Mouse (Mus musculus) midbrain, embryonic 13.5 days (tissue): ENCODE measurements around the gene Srrt. TPM values are rescaled to one million over a fixed set of nuclear protein-coding genes. Genes with fewer than 3 reads are reported as not detected.
A peak's percentile ranks its signal among the peaks of the same experiment; 100 is the strongest.

ENCODE experiments used
- ATAC-seq: fragments of 200-750 bp; cut with Nextera tagmentation; 2 replicates; pipeline ENCODE4 v1.8.0; 2017; ENCODE audit warnings: mild to moderate bottlenecking, moderate TSS enrichment, moderate library complexity
- H3K27ac ChIP-seq: fragments of 300-500 bp; sonication (generic); 2 replicates; pipeline ENCODE4 v1.5.1; 2015; ENCODE audit warnings: inconsistent platforms, mild to moderate bottlenecking, moderate library complexity
- H3K27me3 ChIP-seq: fragments of 300-500 bp; sonication (generic); 2 replicates; pipeline ENCODE4 v1.6.1; 2015; ENCODE audit warnings: mild to moderate bottlenecking, inconsistent platforms
- H3K36me3 ChIP-seq: fragments of 300-500 bp; sonication (generic); 2 replicates; pipeline ENCODE4 v1.6.1; 2015; ENCODE audit warnings: mild to moderate bottlenecking, inconsistent platforms
- H3K4me1 ChIP-seq: fragments of 300-500 bp; sonication (generic); replicated peaks from 2 replicates; pipeline ENCODE4 v1.6.1; 2015; ENCODE audit warnings: inconsistent platforms
- H3K4me2 ChIP-seq: fragments of 300-500 bp; sonication (generic); replicated peaks from 2 replicates; pipeline ENCODE4 v1.6.1; 2015; ENCODE audit warnings: moderate library complexity, mild to moderate bottlenecking, inconsistent platforms
- H3K4me3 ChIP-seq: fragments of 300-500 bp; sonication (generic); replicated peaks from 2 replicates; pipeline ENCODE4 v1.5.1; 2015; ENCODE audit warnings: mild to moderate bottlenecking, inconsistent platforms
- H3K9ac ChIP-seq: fragments of 300-500 bp; sonication (generic); replicated peaks from 2 replicates; pipeline ENCODE4 v1.6.1; 2015; ENCODE audit warnings: mild to moderate bottlenecking, inconsistent platforms
- H3K9me3 ChIP-seq: fragments of 300-500 bp; sonication (generic); 2 replicates; pipeline ENCODE4 v1.6.1; 2016; ENCODE audit warnings: mild to moderate bottlenecking, inconsistent platforms
- WGBS: fragments of 180-500 bp; shearing (Covaris S2); methylation state at CpG from one replicate; pipeline ENCODE4 v1.1.7; 2015; 5-methylcytosine and 5-hydroxymethylcytosine counted together
- polyA plus RNA-seq: library from polyadenylated mRNA; unstranded; fragments of >200 nt; fragmentation: Nextera tagmentation; extraction: Ambion mirVana; gene quantifications from 2 replicates; pipeline ENCODE4 v1.2.1, GENCODE M21; 2015

The Srrt gene
- polyA plus RNA-seq, 1 experiment from 2014 or later = 123 TPM

DNA sequence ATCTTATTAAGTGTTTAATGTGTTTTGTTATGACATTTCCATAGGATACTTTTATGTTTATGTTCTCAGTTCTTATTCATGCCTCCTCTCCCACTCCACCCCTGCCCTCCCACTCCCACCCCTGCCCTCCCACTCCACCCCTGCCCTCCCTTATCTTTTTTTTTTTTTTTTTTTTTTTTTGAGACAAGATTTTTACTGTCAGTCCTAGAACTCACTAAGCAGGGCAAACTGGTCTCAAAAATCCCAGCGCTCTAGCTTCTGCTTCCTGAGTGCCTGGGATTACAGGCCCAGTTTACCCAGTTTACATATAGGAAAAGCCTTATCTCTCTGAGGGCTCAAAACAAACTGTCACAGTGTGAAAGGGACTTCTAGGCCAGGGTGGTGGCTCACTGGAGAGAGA is 38.9 kb upstream of the Srrt start:
- Histone ChIP-seq H3K9me3 (no peaks in the 10 kb centered on the region), H3K27ac (no peak overlapping the region), H3K27me3 (peaks cover 22% of the 10 kb centered on the region), H3K9ac (no peak overlapping the region), H3K36me3 (no peaks in the 10 kb centered on the region), H3K4me3 (no peak overlapping the region), H3K4me1 (peaks cover 39% of the 10 kb centered on the region), H3K4me2 (no peak overlapping the region)
- ATAC-seq = no peak
- WGBS = 91% methylated on average over 1 of the region's 1 CpGs

DNA sequence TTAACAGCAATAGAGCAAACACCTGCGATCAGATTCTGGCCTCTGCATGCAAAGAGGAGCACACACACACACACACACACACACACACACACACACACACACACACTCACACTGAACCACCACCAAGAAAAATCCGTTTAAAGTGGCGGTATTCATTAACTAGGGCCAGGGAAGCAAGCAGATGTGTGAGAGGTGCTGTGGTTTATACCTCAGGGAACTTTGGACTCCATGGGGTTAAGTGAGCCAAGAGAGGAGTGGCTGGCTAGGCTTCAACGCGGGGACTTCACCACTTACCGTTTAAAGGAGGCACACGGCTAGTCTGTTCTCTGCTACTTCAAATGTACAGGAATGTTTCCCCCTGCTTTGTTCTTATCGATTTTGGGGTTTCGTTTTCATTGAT is 38.3 kb upstream of the Srrt start:
- H3K36me3 ChIP-seq = no peaks in the 10 kb centered on the region
- peaks cover 33% of the 10 kb centered on the region for H3K4me1 ChIP-seq
- no peak overlapping the region for H3K4me2 ChIP-seq
- no peak overlapping the region for H3K27ac ChIP-seq
- no peak overlapping the region for H3K9ac ChIP-seq
- ATAC-seq = no peak
- H3K4me3 ChIP-seq = no peak overlapping the region
- no peaks in the 10 kb centered on the region for H3K9me3 ChIP-seq
- H3K27me3 ChIP-seq = peaks cover 20% of the 10 kb centered on the region
- WGBS = 29% methylated on average over 9 of the region's 9 CpGs

DNA sequence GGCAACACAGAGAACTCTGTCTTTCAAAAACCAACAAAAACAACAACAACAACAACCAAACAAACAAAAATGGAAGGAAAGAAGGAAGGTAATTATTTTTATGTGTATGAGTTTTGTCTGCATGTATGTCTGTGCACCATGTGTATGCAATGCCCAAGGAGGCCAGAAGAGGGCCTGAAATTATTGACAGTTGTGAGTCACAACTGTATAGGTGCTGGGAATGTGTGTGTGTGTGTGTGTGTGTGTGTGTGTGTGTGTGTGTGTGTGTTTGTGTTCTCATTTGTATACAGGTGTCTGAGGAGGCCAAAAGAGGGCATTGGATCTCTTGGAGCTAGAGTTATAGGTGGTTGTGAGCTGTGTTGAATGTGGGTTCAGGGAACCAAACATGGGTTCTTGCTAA is 36.4 kb upstream of the Srrt start:
- no peak for ATAC-seq

DNA sequence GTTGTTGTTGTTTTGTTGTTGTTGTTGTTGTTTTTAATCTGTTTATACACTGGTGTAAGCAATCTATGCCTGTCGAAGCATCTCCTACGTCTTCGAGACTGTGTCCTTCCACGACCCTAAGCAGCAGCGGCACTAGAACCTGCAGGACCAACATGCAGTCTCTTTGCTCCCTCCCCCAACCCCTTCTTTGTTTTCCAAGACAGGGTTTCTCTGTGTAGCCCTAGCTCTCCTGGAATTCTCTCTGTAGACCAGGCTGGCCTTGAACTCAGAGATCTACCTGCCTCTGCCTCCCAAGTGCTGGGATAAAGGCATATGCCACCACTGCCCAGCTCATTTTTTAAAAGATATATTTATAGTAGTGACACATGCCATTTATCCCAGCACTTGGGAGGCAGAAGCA is 35.9 kb upstream of the Srrt start:
- WGBS = 93% methylated on average over 5 of the region's 5 CpGs
- Histone ChIP-seq H3K36me3 (no peaks in the 10 kb centered on the region), H3K9me3 (no peaks in the 10 kb centered on the region), H3K9ac (no peak overlapping the region), H3K4me1 (peaks cover 24% of the 10 kb centered on the region), H3K27ac (no peak overlapping the region), H3K27me3 (peaks cover 2% of the 10 kb centered on the region; the same call in 1 of the 2 replicates), H3K4me3 (no peak overlapping the region), H3K4me2 (no peak overlapping the region)
- ATAC-seq = no peak

More for the DNA sequence above, 36.4 kb upstream of the Srrt start:
- Histone ChIP-seq H3K4me2 (no peak overlapping the region), H3K4me3 (no peak overlapping the region), H3K4me1 (peaks cover 26% of the 10 kb centered on the region), H3K36me3 (no peaks in the 10 kb centered on the region), H3K27me3 (peaks cover 7% of the 10 kb centered on the region), H3K27ac (no peak overlapping the region), H3K9ac (no peak overlapping the region), H3K9me3 (no peaks in the 10 kb centered on the region)

DNA sequence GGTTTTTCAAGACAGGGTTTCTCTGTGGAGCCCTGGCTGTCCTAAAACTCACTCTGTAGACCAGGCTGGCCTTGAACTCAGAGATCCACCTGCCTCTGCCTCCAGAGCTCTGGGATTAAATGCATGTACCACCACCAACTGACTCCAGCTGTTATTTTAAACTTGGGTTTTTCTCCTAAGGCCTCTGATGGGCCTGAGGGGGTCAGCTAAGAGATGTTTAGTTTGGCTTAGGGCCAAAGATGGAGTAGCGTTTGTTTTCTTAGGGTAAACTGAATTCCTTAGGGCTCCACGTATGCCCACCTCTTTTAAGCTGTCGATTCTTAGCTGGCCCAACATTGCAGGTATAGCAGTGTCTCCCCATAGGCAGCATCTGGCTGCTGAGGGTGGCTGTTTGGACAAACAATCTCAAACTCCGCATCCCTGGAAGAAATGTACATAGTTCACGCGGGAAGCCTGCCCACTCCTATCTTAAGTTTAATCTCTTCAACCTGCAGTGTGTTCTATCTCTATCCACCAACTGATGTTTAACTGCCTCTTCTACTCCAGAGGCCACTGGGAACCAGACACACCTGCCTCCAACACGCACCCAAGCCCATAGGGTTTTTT is 35.0 kb upstream of the Srrt start:
- no peak for ATAC-seq
- WGBS = 85% methylated on average over 7 of the region's 7 CpGs
- Histone ChIP-seq H3K4me1 (peaks cover 20% of the 10 kb centered on the region), H3K27ac (no peak overlapping the region), H3K27me3 (no peaks in the 10 kb centered on the region), H3K4me3 (no peak overlapping the region), H3K9ac (no peak overlapping the region), H3K4me2 (no peak overlapping the region), H3K9me3 (no peaks in the 10 kb centered on the region), H3K36me3 (no peaks in the 10 kb centered on the region)

DNA sequence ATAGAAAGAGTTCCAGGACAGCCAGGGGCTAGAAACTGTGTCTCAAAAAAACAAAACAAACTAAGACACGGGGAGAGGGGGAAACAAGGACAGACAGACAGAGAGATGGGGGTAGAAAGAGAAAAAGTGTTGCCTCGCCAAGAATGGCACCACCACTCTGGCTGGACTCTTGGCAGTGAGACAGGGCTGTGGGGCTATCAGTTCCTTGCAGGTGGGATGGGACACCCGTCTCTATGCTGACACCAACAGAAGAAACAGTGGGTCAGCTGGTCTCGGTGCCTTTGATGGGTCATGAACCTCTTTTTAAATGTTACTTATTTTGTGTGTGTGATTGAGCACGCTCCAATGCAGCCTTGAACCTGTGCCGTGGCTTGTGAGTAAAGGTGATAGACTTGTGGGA is 32.7 kb upstream of the Srrt start:
- Histone ChIP-seq H3K9me3 (no peaks in the 10 kb centered on the region), H3K4me2 (peak overlapping the region; percentile 80; the same call in 1 of the 2 replicates), H3K36me3 (no peaks in the 10 kb centered on the region), H3K27me3 (0 out of 2 replicates have a peak, but pooled peaks cover 3% of the 10 kb centered on the region), H3K27ac (no peak overlapping the region), H3K4me3 (0 out of 2 replicates have a peak overlapping the region, but pooled peaks have one; percentile 44), H3K9ac (peak overlapping the region; percentile 67; the same call in 1 of the 2 replicates), H3K4me1 (peaks cover 15% of the 10 kb centered on the region)
- ATAC-seq = no peak
- WGBS = 72% methylated on average over 6 of the region's 6 CpGs

DNA sequence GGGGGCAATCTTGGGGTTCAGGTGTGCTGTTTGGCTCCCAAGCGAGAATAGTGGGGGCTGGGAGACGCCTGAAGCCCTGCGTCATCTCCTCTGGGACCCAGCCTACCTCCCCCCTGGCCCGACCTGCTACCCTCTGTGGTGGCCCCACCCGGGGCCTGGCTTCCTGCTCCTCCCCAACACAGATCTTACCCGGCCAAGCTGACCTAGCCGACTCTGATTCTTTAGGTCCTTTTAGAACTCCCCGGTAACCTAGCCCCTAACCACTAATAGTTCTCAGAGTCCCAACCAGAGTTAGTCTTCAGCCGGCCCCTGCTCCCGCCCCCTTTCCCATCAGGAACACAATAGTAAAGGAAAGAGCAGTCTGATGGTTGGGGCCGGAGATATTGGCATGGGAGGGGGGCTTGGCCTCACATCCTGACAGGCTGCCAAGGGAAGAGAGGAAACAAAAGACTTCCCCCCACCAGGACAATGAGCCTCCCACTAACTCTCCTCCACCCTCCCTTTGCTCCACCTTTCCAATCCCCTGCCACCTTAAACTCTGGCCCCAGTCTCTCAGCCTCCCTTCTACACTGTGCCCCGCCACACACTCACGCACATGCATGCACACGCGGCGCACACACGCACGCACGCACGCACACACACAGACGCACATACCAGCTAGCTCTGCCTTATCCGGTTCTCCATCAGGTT is 32.0 kb upstream of the Srrt start:
- 5% methylated on average over 22 of the region's 22 CpGs for WGBS
- peak overlapping the region; percentile 84 for H3K27ac ChIP-seq
- ATAC-seq = peak; percentile 71
- peaks cover 15% of the 10 kb centered on the region for H3K4me1 ChIP-seq
- H3K4me3 ChIP-seq = peak overlapping the region; percentile 44
- 0 out of 2 replicates have a peak, but pooled peaks cover 3% of the 10 kb centered on the region for H3K27me3 ChIP-seq
- peak overlapping the region; percentile 67 for H3K9ac ChIP-seq
- no peaks in the 10 kb centered on the region for H3K9me3 ChIP-seq
- no peaks in the 10 kb centered on the region for H3K36me3 ChIP-seq
- H3K4me2 ChIP-seq = peak overlapping the region; percentile 80

DNA sequence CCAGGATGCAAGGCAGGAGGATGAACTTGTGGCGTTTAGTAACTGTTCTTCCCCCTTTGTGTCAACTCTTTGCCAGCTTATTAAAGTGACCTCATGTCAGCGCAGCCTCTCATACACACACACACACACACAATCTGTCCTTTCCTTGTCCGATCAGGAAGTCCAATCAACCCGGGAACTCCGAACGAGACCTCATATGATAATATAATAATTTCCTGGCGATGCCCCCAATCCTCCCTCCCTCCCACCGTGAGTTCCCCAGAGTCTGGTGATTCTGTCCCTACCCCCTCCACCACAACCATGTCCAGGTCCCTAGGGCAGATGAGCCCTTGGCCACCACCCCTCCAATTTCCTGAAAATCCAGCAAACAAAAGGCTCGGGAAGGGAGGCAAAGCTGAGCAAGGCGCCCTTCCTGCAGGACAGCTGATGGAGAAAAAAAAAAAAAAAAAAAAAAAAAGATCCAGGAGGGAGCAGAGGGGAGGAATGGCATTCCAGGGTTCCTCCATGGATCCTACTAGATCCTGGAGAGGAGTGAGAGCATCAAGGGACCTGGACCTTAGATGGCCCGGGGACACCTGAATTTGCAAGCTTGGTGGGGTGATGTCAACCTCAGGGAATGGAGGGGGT is 31.3 kb upstream of the Srrt start:
- WGBS = 1% methylated on average over 11 of the region's 11 CpGs
- Histone ChIP-seq H3K9me3 (no peaks in the 10 kb centered on the region), H3K27ac (peak overlapping the region; percentile 84), H3K9ac (peak overlapping the region; percentile 67), H3K4me1 (peaks cover 15% of the 10 kb centered on the region), H3K27me3 (0 out of 2 replicates have a peak, but pooled peaks cover 3% of the 10 kb centered on the region), H3K4me3 (peak overlapping the region; percentile 44), H3K36me3 (no peaks in the 10 kb centered on the region), H3K4me2 (peak overlapping the region; percentile 80)
- peak; percentile 22 for ATAC-seq

DNA sequence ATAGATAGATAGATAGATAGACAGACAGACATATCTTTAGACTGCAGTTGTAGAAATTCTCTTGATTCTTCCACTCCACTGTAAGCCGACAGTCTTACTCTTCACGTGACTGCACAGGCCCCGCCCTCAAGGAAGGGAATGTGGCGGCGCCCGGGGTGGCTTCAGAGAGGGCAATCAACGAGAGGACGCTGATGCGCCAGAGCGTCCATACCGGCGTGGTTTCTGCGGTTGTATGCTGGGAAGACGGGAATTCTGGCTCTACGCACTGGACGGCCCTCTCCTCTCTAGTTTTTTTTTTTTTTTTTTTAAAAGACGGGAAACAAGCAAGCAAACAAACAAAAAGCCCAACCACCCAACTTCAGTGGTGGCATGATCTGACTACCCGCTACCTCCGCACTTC is 30.8 kb upstream of the Srrt start:
- Histone ChIP-seq H3K36me3 (no peaks in the 10 kb centered on the region), H3K4me3 (peak overlapping the region; percentile 44), H3K9ac (peak overlapping the region; percentile 67), H3K27me3 (0 out of 2 replicates have a peak, but pooled peaks cover 3% of the 10 kb centered on the region), H3K4me1 (peaks cover 17% of the 10 kb centered on the region), H3K9me3 (no peaks in the 10 kb centered on the region), H3K27ac (peak overlapping the region; percentile 84), H3K4me2 (peak overlapping the region; percentile 80)
- ATAC-seq = peak; percentile 82
- under 1% methylated on average over 19 of the region's 19 CpGs for WGBS

DNA sequence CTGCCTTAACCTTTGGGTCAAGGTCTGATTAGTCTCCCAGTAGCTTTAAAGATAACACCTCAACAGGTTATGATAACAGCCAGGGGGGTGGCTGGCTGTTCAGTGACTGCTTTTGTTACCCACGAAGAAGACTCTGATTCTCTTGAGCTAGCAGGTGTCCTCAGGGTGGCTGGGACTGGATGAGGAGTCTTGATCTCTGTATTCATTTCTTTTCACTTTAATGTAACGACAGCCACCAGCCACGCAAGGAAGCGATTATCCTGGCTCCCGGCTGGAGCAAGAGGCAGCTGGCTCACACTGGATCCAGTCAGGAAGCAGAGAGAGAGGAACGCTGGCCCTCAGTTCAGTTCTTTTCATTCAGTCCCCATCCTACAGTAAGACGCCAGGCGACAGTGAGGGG is 29.7 kb upstream of the Srrt start:
- Histone ChIP-seq H3K9me3 (no peaks in the 10 kb centered on the region), H3K27me3 (0 out of 2 replicates have a peak, but pooled peaks cover 3% of the 10 kb centered on the region), H3K36me3 (no peaks in the 10 kb centered on the region), H3K4me2 (no peak overlapping the region), H3K27ac (no peak overlapping the region), H3K4me1 (peaks cover 27% of the 10 kb centered on the region), H3K4me3 (no peak overlapping the region), H3K9ac (no peak overlapping the region)
- WGBS = 56% methylated on average over 8 of the region's 8 CpGs
- ATAC-seq = no peak

DNA sequence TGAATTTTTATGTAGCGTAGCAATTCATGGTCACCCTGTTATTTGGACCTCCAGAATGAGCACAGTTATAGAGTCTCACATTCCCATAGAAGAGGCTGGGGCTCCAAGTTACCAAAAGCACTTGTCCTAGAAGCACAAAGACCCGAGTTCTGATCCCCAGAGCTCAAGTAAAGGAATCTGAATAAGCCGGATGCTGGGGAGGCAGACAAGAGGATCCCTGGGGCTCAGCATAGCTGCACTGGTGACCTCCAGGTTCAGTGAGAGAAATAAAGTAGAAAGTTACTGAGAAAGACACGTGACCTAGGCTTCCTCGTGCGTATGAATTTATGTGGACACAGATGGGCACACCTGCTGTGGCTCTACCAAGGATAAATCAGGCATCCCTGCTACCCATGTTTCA is 27.6 kb upstream of the Srrt start:
- Histone ChIP-seq H3K27ac (no peak overlapping the region), H3K4me3 (no peak overlapping the region), H3K36me3 (peaks cover 3% of the 10 kb centered on the region; the same call in 1 of the 2 replicates), H3K4me2 (no peak overlapping the region), H3K9ac (no peak overlapping the region), H3K9me3 (no peaks in the 10 kb centered on the region), H3K4me1 (peaks cover 31% of the 10 kb centered on the region), H3K27me3 (0 out of 2 replicates have a peak, but pooled peaks cover 3% of the 10 kb centered on the region)
- ATAC-seq = no peak
- WGBS = 66% methylated on average over 6 of the region's 6 CpGs

DNA sequence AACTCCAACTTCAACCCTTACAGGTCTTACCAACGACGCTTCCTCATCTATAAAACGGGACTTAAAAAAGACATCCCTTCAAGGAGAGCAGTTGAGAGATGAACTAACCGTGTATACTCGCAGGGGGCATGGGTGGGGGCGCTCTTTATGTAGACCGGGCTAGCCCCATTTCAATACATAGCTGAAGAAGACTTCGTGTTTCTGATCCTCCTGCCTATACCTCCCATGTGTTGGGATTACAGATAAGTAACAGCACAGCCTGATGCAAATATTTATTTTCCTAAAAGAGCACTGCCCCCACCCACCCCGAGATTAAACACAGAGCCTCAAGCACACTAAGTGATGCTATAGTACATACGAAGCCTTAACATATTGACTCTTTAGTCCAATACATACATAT is 26.8 kb upstream of the Srrt start:
- Histone ChIP-seq H3K36me3 (peaks cover 10% of the 10 kb centered on the region), H3K4me3 (peak overlapping the region; percentile 64; the same call in 1 of the 2 replicates), H3K9me3 (no peaks in the 10 kb centered on the region), H3K27me3 (0 out of 2 replicates have a peak, but pooled peaks cover 3% of the 10 kb centered on the region), H3K27ac (no peak overlapping the region), H3K9ac (no peak overlapping the region), H3K4me1 (peaks cover 24% of the 10 kb centered on the region), H3K4me2 (peak overlapping the region; percentile 89; the same call in 1 of the 2 replicates)
- WGBS = 58% methylated on average over 10 of the region's 10 CpGs
- ATAC-seq = no peak
